Mouse (Mus musculus) erythroblast, embryonic 14.5 days (primary cell): ENCODE measurements around the gene Frmd4a.

Experiments
- GATA1 ChIP-seq: IDR thresholded peaks from 2 replicates; pipeline ENCODE4 v1.6.1; 2012; ENCODE audit warnings: low read length, inconsistent platforms, mixed read lengths
- TAL1 ChIP-seq: IDR thresholded peaks from 3 replicates; pipeline ENCODE4 v1.6.1; 2012; ENCODE audit warnings: low read length, inconsistent platforms, mixed read lengths

DNA sequence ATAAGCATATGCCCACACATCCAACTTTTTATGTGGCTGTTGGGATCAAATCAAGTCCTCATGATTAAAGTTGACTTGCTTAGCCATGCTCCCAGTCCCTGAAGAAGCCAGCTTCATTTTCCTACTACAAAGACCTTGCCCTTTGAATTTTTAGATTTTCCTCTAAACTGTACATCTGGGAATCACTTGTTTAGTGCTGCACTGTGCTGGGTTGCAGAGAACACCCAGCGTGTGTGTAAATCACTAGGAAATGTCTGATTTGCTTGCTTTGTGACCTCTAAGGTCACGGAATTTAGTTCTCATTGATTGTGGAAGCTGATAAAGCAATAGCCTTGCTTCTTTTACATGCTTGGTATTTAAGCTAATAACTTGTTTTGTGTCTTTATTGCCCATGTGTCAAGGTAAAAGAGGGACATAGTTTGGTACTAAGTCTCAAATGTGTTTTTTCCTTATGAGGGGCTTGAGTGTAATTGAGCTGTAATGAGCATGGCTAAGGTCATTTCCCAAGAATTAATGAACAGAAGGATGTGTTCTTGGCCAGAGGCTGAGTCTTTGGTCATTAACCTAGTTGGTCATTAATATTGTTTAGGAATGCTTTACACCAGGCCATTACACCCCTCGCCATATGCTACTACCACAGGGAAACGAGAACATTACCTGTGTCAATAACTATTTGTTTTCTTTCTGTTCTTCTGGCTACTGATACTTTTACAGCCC, 11.7 kb downstream of the Frmd4a start:
- TF ChIP-seq TAL1 (no peak), GATA1 (no peak)
